Mouse (Mus musculus): ENCODE data around the gene BC030867. TPM values are rescaled to one million over a fixed set of nuclear protein-coding genes. Genes with fewer than 3 reads are reported as not detected.

BC030867 gene
- total RNA-seq, 2 experiments from 2014 or later, result 1.0 to 2.0 TPM

GRCm38 (mm10) chr11:102215511-102215910 is 33.2 kb upstream of the BC030867 start:
- no peak for DNase-seq (ENCODE audit: extremely low spot score in 1 of 2, low spot score in 2 of 2)
- no peak for TF ChIP-seq CTCF (IDR thresholded peaks at IDR 0.05)
- Histone ChIP-seq H3K4me3 (peak overlapping the region; percentile 23; the same call in 1 of the 2 replicates), H3K27ac (peak overlapping the region; percentile 71)
- intact Hi-C loops (cut with DNase I), result no loop called here

GRCm38 (mm10) chr11:102216056-102216885 is 32.4 kb upstream of the BC030867 start:
- no peak for DNase-seq (ENCODE audit: extremely low spot score in 1 of 2, low spot score in 2 of 2)
- no peak for TF ChIP-seq CTCF (IDR thresholded peaks at IDR 0.05)
- H3K4me3 ChIP-seq, result peak overlapping the region; percentile 23; the same call in 1 of the 2 replicates
- intact Hi-C loops (cut with DNase I), result loop anchor here (1.0 kb wide), 1 partner anchor 29 kb away; no protein-coding TSS in a partner anchor
- peak overlapping the region; percentile 71 for H3K27ac ChIP-seq

GRCm38 (mm10) chr11:102216886-102217240 is 31.8 kb upstream of the BC030867 start:
- TF ChIP-seq CTCF (IDR thresholded peaks at IDR 0.05), result no peak
- intact Hi-C loops (cut with DNase I), result loop anchor here (1.0 kb wide), 1 partner anchor 28 kb away; no protein-coding TSS in a partner anchor
- peak overlapping the region; percentile 60 for H3K27ac ChIP-seq

GRCm38 (mm10) chr11:102217396-102217795 is 31.3 kb upstream of the BC030867 start:
- H3K27ac ChIP-seq, result peak overlapping the region; percentile 92
- intact Hi-C loops (cut with DNase I), result no loop called here
- no peak for DNase-seq (ENCODE audit: extremely low spot score in 1 of 2, low spot score in 2 of 2)
- peak overlapping the region; percentile 52 for H3K4me3 ChIP-seq
- TF ChIP-seq CTCF (IDR thresholded peaks at IDR 0.05), result no peak

More at GRCm38 (mm10) chr11:102216886-102217240, 31.8 kb upstream of the BC030867 start:
- DNase-seq (ENCODE audit: extremely low spot score in 1 of 2, low spot score in 2 of 2), result no peak
- H3K4me3 ChIP-seq, result peak overlapping the region; percentile 52

- no peak for DNase-seq (ENCODE audit: extremely low spot score in 1 of 2, low spot score in 2 of 2)
- intact Hi-C loops (cut with DNase I), result loop anchor here (1.0 to 2.0 kb wide), 2 partner anchors 11 to 29 kb away; partner anchors contain the start of gene G6pc3
Observed at GRCm38 (mm10) chr11:102217876-102218430, 30.7 kb upstream of the BC030867 start.

GRCm38 (mm10) chr11:102218783-102219182 is 29.9 kb upstream of the BC030867 start:
- peak; percentile 94 for DNase-seq (ENCODE audit: extremely low spot score in 1 of 2, low spot score in 2 of 2)
- TF ChIP-seq CTCF (IDR thresholded peaks at IDR 0.05), result no peak
- intact Hi-C loops (cut with DNase I), result loop anchor here (1.0 to 2.0 kb wide), 2 partner anchors 11 to 30 kb away; partner anchors contain the start of gene G6pc3
- Histone ChIP-seq H3K4me3 (peak overlapping the region; percentile 52), H3K27ac (peak overlapping the region; percentile 92)

More at GRCm38 (mm10) chr11:102217876-102218430, 30.7 kb upstream of the BC030867 start:
- TF ChIP-seq CTCF (IDR thresholded peaks at IDR 0.05), result no peak
- Histone ChIP-seq H3K27ac (peak overlapping the region; percentile 92), H3K4me3 (peak overlapping the region; percentile 52)

GRCm38 (mm10) chr11:102219247-102219993 is 29.3 kb upstream of the BC030867 start:
- no peak for TF ChIP-seq CTCF (IDR thresholded peaks at IDR 0.05)
- no peak for DNase-seq (ENCODE audit: extremely low spot score in 1 of 2, low spot score in 2 of 2)
- Histone ChIP-seq H3K27ac (peak overlapping the region; percentile 92), H3K4me3 (peak overlapping the region; percentile 52; the same call in 1 of the 2 replicates)
- intact Hi-C loops (cut with DNase I), result loop anchor here (2.0 kb wide), 1 partner anchor 31 kb away; the partner anchor contains the start of gene G6pc3

- no peak for DNase-seq (ENCODE audit: extremely low spot score in 1 of 2, low spot score in 2 of 2)
- TF ChIP-seq CTCF (IDR thresholded peaks at IDR 0.05), result no peak
- Histone ChIP-seq H3K27ac (peak overlapping the region; percentile 92), H3K4me3 (no peak overlapping the region)
- intact Hi-C loops (cut with DNase I), result loop anchor here (2.0 kb wide), 1 partner anchor 31 kb away; the partner anchor contains the start of gene G6pc3
Observed at GRCm38 (mm10) chr11:102219994-102220346, 28.7 kb upstream of the BC030867 start.

GRCm38 (mm10) chr11:102220451-102220850 is 28.2 kb upstream of the BC030867 start:
- intact Hi-C loops (cut with DNase I), result no loop called here
- no peak for DNase-seq (ENCODE audit: extremely low spot score in 1 of 2, low spot score in 2 of 2)
- no peak for TF ChIP-seq CTCF (IDR thresholded peaks at IDR 0.05)
- H3K27ac ChIP-seq, result peak overlapping the region; percentile 92; the same call in 1 of the 2 replicates
- H3K4me3 ChIP-seq, result no peak overlapping the region

GRCm38 (mm10) chr11:102221243-102221953 is 27.3 kb upstream of the BC030867 start:
- no peak for TF ChIP-seq CTCF (IDR thresholded peaks at IDR 0.05)
- H3K27ac ChIP-seq, result peak overlapping the region; percentile 63; the same call in 1 of the 2 replicates
- intact Hi-C loops (cut with DNase I), result no loop called here
- DNase-seq (ENCODE audit: extremely low spot score in 1 of 2, low spot score in 2 of 2), result no peak
- no peak overlapping the region for H3K4me3 ChIP-seq

GRCm38 (mm10) chr11:102221954-102222351 is 26.7 kb upstream of the BC030867 start:
- H3K4me3 ChIP-seq, result no peak overlapping the region
- intact Hi-C loops (cut with DNase I), result no loop called here
- DNase-seq (ENCODE audit: extremely low spot score in 1 of 2, low spot score in 2 of 2), result no peak
- H3K27ac ChIP-seq, result peak overlapping the region; percentile 63; the same call in 1 of the 2 replicates
- TF ChIP-seq CTCF (IDR thresholded peaks at IDR 0.05), result no peak
